Mouse (Mus musculus): ENCODE measurements around the gene Car2.

GRCm38 (mm10) chr3:14917261-14917660 is 31.2 kb downstream of the Car2 start:
- no peak for TF ChIP-seq CHD2 (IDR thresholded peaks at IDR 0.05; ENCODE audit: low read depth, low read length)
- no peak for TF ChIP-seq ZC3H11A (IDR thresholded peaks at IDR 0.05; ENCODE audit: borderline replicate concordance, low read depth, low read length)
- TF ChIP-seq ZNF384 (IDR thresholded peaks at IDR 0.05; ENCODE audit: low read depth, low read length), result no peak

Data from ES-E14 (cell line).